Mouse (Mus musculus): Measurements from ENCODE around the gene Lnx1. TPM values are rescaled to one million over a fixed set of nuclear protein-coding genes. Genes with fewer than 3 reads are reported as not detected.

The Lnx1 gene
- polyA plus RNA-seq, 1 experiment from 2014 or later, result 0.34 TPM

DNA sequence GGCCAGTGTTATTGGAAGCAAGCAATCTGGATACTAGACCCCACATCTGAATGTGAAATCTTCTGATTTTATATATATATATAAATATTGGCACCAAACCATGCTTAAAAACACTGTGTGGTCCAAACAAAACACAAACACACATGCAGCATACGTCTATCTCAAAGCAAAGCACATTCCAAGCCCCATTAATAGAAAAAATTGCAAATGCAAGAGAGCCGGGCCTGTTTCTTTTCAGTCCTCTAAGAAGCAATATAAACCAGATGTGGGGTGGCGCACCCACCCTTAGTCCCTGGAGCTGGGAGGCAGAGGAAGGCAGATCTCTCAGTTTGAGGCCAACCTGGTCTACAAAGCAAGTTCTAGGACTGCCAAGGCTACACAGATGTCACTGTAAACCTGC is 68.3 kb downstream of the Lnx1 start:
- DNase-seq (ENCODE audit: low spot score) (no peak), ATAC-seq (ENCODE audit: low FRiP score) (no peak)
- WGBS, result 73% methylated on average over 3 of the region's 3 CpGs
- H3K36me3 ChIP-seq (ENCODE audit: control insufficient read depth, insufficient read depth, low read length), result no peaks in the 10 kb centered on the region
- no peak overlapping the region for H3K9ac ChIP-seq (ENCODE audit: low read depth, low read length)
- H3K27ac ChIP-seq (ENCODE audit: low read depth, low read length), result no peak overlapping the region
- H3K27me3 ChIP-seq (ENCODE audit: control insufficient read depth, insufficient read depth, low read length), result no peaks in the 10 kb centered on the region
- H3K4me3 ChIP-seq (ENCODE audit: low read depth, low read length), result no peak overlapping the region
- no peaks in the 10 kb centered on the region for H3K9me3 ChIP-seq (ENCODE audit: control insufficient read depth, low read length)
- H3K4me2 ChIP-seq (replicated peaks; ENCODE audit: low read depth, low read length), result no peak overlapping the region
- H3K4me1 ChIP-seq (replicated peaks; ENCODE audit: control insufficient read depth, insufficient read depth, low read length), result no peaks in the 10 kb centered on the region

DNA sequence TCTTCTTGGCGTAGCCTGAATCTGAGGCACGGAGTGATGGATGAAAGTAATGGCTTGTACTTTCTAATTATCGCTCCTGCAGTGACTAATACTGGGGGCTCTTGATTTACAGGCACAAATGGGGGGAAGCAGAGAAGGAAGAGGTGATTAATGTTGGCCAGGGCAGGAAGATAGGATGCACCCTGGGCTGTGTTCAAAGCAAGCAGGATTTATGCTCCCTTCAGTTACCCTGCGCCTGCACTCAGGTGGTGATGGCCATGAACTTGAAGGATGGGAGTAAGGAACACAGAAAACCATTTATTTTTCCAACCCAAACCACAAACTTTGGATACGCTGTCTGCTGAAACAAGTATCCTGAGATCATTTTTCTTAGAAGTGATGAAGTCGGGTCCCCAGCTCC is 69.3 kb downstream of the Lnx1 start:
- no peak overlapping the region for H3K27ac ChIP-seq (ENCODE audit: low read depth, low read length)
- no peak overlapping the region for H3K4me2 ChIP-seq (replicated peaks; ENCODE audit: low read depth, low read length)
- 81% methylated on average over 6 of the region's 6 CpGs for WGBS
- H3K27me3 ChIP-seq (ENCODE audit: control insufficient read depth, insufficient read depth, low read length), result no peaks in the 10 kb centered on the region
- no peaks in the 10 kb centered on the region for H3K4me1 ChIP-seq (replicated peaks; ENCODE audit: control insufficient read depth, insufficient read depth, low read length)
- DNase-seq (ENCODE audit: low spot score) (no peak), ATAC-seq (ENCODE audit: low FRiP score) (no peak)
- H3K9ac ChIP-seq (ENCODE audit: low read depth, low read length), result no peak overlapping the region
- H3K4me3 ChIP-seq (ENCODE audit: low read depth, low read length), result no peak overlapping the region
- no peaks in the 10 kb centered on the region for H3K36me3 ChIP-seq (ENCODE audit: control insufficient read depth, insufficient read depth, low read length)
- no peaks in the 10 kb centered on the region for H3K9me3 ChIP-seq (ENCODE audit: control insufficient read depth, low read length)

GRCm38 (mm10) chr5:74632369-74633114 is 70.2 kb downstream of the Lnx1 start:
- no peaks in the 10 kb centered on the region for H3K27me3 ChIP-seq (ENCODE audit: control insufficient read depth, insufficient read depth, low read length)
- no peak overlapping the region for H3K27ac ChIP-seq (ENCODE audit: low read depth, low read length)
- ATAC-seq (ENCODE audit: low FRiP score) (no peak), DNase-seq (ENCODE audit: low spot score) (no peak)
- H3K4me1 ChIP-seq (replicated peaks; ENCODE audit: control insufficient read depth, insufficient read depth, low read length), result no peaks in the 10 kb centered on the region
- H3K4me3 ChIP-seq (ENCODE audit: low read depth, low read length), result no peak overlapping the region
- no peaks in the 10 kb centered on the region for H3K36me3 ChIP-seq (ENCODE audit: control insufficient read depth, insufficient read depth, low read length)
- WGBS, result 50% methylated on average over 17 of the region's 17 CpGs
- no peak overlapping the region for H3K9ac ChIP-seq (ENCODE audit: low read depth, low read length)
- H3K9me3 ChIP-seq (ENCODE audit: control insufficient read depth, low read length), result no peaks in the 10 kb centered on the region
- no peak overlapping the region for H3K4me2 ChIP-seq (replicated peaks; ENCODE audit: low read depth, low read length)

DNA sequence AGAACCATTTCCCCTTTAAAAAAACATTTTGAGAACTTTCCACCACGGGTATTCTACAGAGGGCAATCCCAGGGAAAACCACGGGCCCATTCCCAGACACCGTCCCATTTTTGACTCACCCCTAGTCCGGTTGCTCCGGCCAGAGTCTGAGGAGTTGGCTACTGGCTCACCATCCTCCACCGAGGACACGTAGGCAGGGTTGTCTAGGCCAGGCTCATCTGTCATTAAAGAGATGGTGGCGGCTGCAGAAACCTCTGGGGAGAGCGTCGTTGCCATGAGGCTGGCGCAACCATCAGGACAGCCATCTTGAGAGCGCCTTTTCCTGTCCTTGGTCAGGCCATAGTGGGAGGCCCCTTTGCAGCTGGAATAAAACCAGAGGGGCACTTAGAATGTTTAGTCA is 74.7 kb downstream of the Lnx1 start:
- Histone ChIP-seq H3K27me3 (ENCODE audit: control insufficient read depth, insufficient read depth, low read length) (no peaks in the 10 kb centered on the region), H3K9me3 (ENCODE audit: control insufficient read depth, low read length) (no peaks in the 10 kb centered on the region), H3K4me2 (replicated peaks; ENCODE audit: low read depth, low read length) (no peak overlapping the region), H3K27ac (ENCODE audit: low read depth, low read length) (no peak overlapping the region), H3K4me1 (replicated peaks; ENCODE audit: control insufficient read depth, insufficient read depth, low read length) (no peaks in the 10 kb centered on the region), H3K9ac (ENCODE audit: low read depth, low read length) (no peak overlapping the region), H3K4me3 (ENCODE audit: low read depth, low read length) (no peak overlapping the region), H3K36me3 (ENCODE audit: control insufficient read depth, insufficient read depth, low read length) (no peaks in the 10 kb centered on the region)
- ATAC-seq (ENCODE audit: low FRiP score), result no peak
- no peak for DNase-seq (ENCODE audit: low spot score)
- 91% methylated on average over 12 of the region's 12 CpGs for WGBS

DNA sequence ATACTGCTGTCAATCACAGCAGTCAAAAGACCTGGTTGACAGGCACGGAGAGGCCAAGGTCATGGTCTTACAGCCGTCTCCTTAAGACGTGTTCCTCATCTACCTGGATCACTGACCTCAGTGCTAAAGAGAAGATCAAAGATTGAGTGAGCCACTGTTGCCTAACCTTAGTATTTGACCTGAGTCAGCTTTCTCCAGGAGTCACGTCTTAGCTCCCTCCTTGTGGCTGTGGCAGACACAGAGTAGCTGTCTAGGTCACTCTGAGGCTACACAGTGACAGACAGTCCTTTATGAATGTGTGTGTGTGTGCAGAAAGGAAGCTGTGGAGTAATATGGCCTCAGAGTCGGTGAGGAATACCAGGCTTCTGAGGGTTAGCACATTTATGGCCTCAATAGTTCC is 78.3 kb downstream of the Lnx1 start:
- 66% methylated on average over 5 of the region's 5 CpGs for WGBS
- H3K27ac ChIP-seq (ENCODE audit: low read depth, low read length), result no peak overlapping the region
- no peak overlapping the region for H3K9ac ChIP-seq (ENCODE audit: low read depth, low read length)
- H3K4me2 ChIP-seq (replicated peaks; ENCODE audit: low read depth, low read length), result no peak overlapping the region
- DNase-seq (ENCODE audit: low spot score), result no peak
- no peak overlapping the region for H3K4me3 ChIP-seq (ENCODE audit: low read depth, low read length)
- H3K4me1 ChIP-seq (replicated peaks; ENCODE audit: control insufficient read depth, insufficient read depth, low read length), result no peaks in the 10 kb centered on the region
- H3K9me3 ChIP-seq (ENCODE audit: control insufficient read depth, low read length), result no peaks in the 10 kb centered on the region
- ATAC-seq (ENCODE audit: low FRiP score), result no peak
- no peaks in the 10 kb centered on the region for H3K36me3 ChIP-seq (ENCODE audit: control insufficient read depth, insufficient read depth, low read length)
- H3K27me3 ChIP-seq (ENCODE audit: control insufficient read depth, insufficient read depth, low read length), result no peaks in the 10 kb centered on the region

GRCm38 (mm10) chr5:74623316-74624000 is 79.3 kb downstream of the Lnx1 start:
- Histone ChIP-seq H3K9me3 (ENCODE audit: control insufficient read depth, low read length) (no peaks in the 10 kb centered on the region), H3K9ac (ENCODE audit: low read depth, low read length) (no peak overlapping the region), H3K27me3 (ENCODE audit: control insufficient read depth, insufficient read depth, low read length) (no peaks in the 10 kb centered on the region), H3K4me2 (replicated peaks; ENCODE audit: low read depth, low read length) (no peak overlapping the region), H3K4me3 (ENCODE audit: low read depth, low read length) (no peak overlapping the region), H3K4me1 (replicated peaks; ENCODE audit: control insufficient read depth, insufficient read depth, low read length) (no peaks in the 10 kb centered on the region), H3K36me3 (ENCODE audit: control insufficient read depth, insufficient read depth, low read length) (no peaks in the 10 kb centered on the region), H3K27ac (ENCODE audit: low read depth, low read length) (no peak overlapping the region)
- ATAC-seq (ENCODE audit: low FRiP score) (no peak), DNase-seq (ENCODE audit: low spot score) (no peak)
- 94% methylated on average over 14 of the region's 14 CpGs for WGBS

DNA sequence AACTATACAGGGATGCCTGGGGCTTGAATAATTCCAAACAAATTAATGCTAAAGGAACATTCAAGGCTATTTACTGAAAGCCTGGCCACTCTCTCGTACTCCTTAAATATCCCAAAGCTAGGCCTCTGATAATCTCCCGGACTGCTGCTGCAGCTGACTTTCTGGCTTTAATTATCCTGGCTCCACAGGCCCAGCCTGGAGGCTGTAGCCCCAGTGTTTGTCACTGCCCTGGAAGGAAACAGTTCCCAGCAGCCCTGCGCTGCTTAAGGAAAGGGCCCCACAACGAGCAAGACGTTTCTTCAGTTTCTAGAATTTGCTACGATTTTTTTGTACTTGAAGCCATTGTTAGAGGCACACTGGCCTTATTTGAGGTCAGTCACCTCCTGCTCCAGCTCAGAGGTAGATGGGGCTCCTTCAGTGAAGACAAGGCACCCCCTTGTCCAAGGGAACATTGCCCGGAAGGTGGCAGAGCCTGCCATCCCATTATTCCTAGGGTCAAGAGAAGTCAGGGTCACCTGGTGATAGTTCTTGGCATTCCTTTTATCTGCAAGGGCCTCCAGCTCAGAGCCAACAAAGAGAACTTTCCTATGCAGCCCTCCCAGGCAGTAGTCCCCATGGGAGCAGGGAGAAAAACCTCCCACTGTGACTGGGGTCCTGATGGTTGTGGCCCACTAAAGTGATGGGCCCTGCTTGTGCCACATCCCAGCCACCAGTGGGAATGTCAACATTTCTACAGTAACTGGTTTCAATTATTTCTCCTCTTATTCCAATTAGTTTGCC is 80.8 kb downstream of the Lnx1 start:
- Histone ChIP-seq H3K4me1 (replicated peaks; ENCODE audit: control insufficient read depth, insufficient read depth, low read length) (no peaks in the 10 kb centered on the region), H3K4me2 (replicated peaks; ENCODE audit: low read depth, low read length) (no peak overlapping the region), H3K27ac (ENCODE audit: low read depth, low read length) (0 out of 2 replicates have a peak overlapping the region, but pooled peaks have one; percentile 20), H3K4me3 (ENCODE audit: low read depth, low read length) (no peak overlapping the region), H3K9me3 (ENCODE audit: control insufficient read depth, low read length) (no peaks in the 10 kb centered on the region), H3K36me3 (ENCODE audit: control insufficient read depth, insufficient read depth, low read length) (no peaks in the 10 kb centered on the region), H3K9ac (ENCODE audit: low read depth, low read length) (no peak overlapping the region), H3K27me3 (ENCODE audit: control insufficient read depth, insufficient read depth, low read length) (no peaks in the 10 kb centered on the region)
- 54% methylated on average over 7 of the region's 7 CpGs for WGBS
- ATAC-seq (ENCODE audit: low FRiP score) (no peak), DNase-seq (ENCODE audit: low spot score) (no peak)

DNA sequence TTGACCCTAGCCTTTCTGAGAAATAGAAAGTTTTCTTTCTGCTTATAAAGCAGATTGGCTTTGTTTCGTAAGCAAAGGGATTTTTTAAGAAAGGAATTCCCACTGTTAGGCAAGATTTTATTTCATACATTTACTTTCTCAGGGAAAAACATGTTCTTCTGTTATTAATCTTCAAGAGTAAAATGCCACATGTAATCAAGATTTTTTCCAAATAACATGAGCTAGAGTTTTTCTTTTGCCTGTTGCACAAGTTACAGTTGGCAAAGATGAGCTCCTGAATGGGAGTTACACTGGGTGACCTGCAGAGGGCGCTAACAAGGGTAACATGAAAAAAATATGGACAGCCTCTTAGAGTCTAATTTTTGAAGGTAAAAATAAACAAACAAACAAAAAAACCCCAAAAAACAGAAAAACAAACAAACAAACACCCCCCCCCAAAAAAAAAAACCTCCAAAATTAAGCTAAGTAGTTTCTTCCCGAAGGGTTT is 84.1 kb downstream of the Lnx1 start:
- H3K9ac ChIP-seq (ENCODE audit: low read depth, low read length), result no peak overlapping the region
- no peaks in the 10 kb centered on the region for H3K4me1 ChIP-seq (replicated peaks; ENCODE audit: control insufficient read depth, insufficient read depth, low read length)
- no peaks in the 10 kb centered on the region for H3K9me3 ChIP-seq (ENCODE audit: control insufficient read depth, low read length)
- no peak overlapping the region for H3K4me2 ChIP-seq (replicated peaks; ENCODE audit: low read depth, low read length)
- ATAC-seq (ENCODE audit: low FRiP score), result no peak
- H3K36me3 ChIP-seq (ENCODE audit: control insufficient read depth, insufficient read depth, low read length), result no peaks in the 10 kb centered on the region
- WGBS, result 74% methylated on average over 3 of the region's 3 CpGs
- no peak overlapping the region for H3K27ac ChIP-seq (ENCODE audit: low read depth, low read length)
- H3K4me3 ChIP-seq (ENCODE audit: low read depth, low read length), result no peak overlapping the region
- H3K27me3 ChIP-seq (ENCODE audit: control insufficient read depth, insufficient read depth, low read length), result no peaks in the 10 kb centered on the region
- DNase-seq (ENCODE audit: low spot score), result peak; percentile 48
